Mouse (Mus musculus) embryonic facial prominence, embryonic 12.5 days (tissue): ENCODE measurements at regions not wholly inside any gene's neighbourhood (a gene's known extent, or its start where the extent isn't known, plus 50 kb on each side); places are given as distances from the start of the nearest gene placed in this dataset.

Experiments used
- ATAC-seq: fragments of 200-750 bp; cut with Nextera tagmentation; 2 replicates; pipeline ENCODE4 v1.8.0; 2017; ENCODE audit not compliant: insufficient number of reproducible peaks, insufficient read depth, low FRiP score, low TSS enrichment
- H3K27ac ChIP-seq: fragments of 300-500 bp; sonication (generic); 2 replicates; pipeline ENCODE4 v1.5.1; 2016; ENCODE audit warnings: mild to moderate bottlenecking
- H3K27me3 ChIP-seq: fragments of 300-500 bp; sonication (generic); 2 replicates; pipeline ENCODE4 v1.6.1; 2016; ENCODE audit warnings: mild to moderate bottlenecking, moderate library complexity
- H3K36me3 ChIP-seq: fragments of 300-500 bp; sonication (generic); 2 replicates; pipeline ENCODE4 v1.6.1; 2016; ENCODE audit warnings: mild to moderate bottlenecking
- H3K4me1 ChIP-seq: fragments of 300-500 bp; sonication (generic); 2 replicates; pipeline ENCODE4 v1.6.1; 2016
- H3K4me2 ChIP-seq: fragments of 300-500 bp; sonication (generic); replicated peaks from 2 replicates; pipeline ENCODE4 v1.6.1; 2016; ENCODE audit warnings: mild to moderate bottlenecking, moderate library complexity
- H3K4me3 ChIP-seq: fragments of 300-500 bp; sonication (generic); 2 replicates; pipeline ENCODE4 v1.5.1; 2016; ENCODE audit warnings: mild to moderate bottlenecking
- H3K9ac ChIP-seq: fragments of 300-500 bp; sonication (generic); 2 replicates; pipeline ENCODE4 v1.6.1; 2016; ENCODE audit warnings: mild to moderate bottlenecking, moderate library complexity
- H3K9me3 ChIP-seq: fragments of 300-500 bp; sonication (generic); 2 replicates; pipeline ENCODE4 v1.6.1; 2016; ENCODE audit warnings: mild to moderate bottlenecking, moderate library complexity
- WGBS: fragments of 180-500 bp; shearing (Covaris S2); methylation state at CpG from one replicate; pipeline ENCODE4 v1.1.7; 2016; 5-methylcytosine and 5-hydroxymethylcytosine counted together

GRCm38 (mm10) chr5:39334241-39334640, 421.0 kb downstream of the Hs3st1 start:
- Histone ChIP-seq H3K9me3 (no peaks in the 10 kb centered on the region), H3K4me1 (no peaks in the 10 kb centered on the region), H3K4me3 (no peak overlapping the region), H3K36me3 (no peaks in the 10 kb centered on the region), H3K9ac (no peak overlapping the region), H3K27me3 (no peaks in the 10 kb centered on the region), H3K4me2 (no peak overlapping the region), H3K27ac (no peak overlapping the region)
- no peak for ATAC-seq
- 60% methylated on average over 1 of the region's 1 CpGs for WGBS

GRCm38 (mm10) chr5:39325399-39325798, 429.9 kb downstream of the Hs3st1 start:
- no peaks in the 10 kb centered on the region for H3K4me1 ChIP-seq
- no peak overlapping the region for H3K9ac ChIP-seq
- H3K27ac ChIP-seq = no peak overlapping the region
- H3K4me3 ChIP-seq = no peak overlapping the region
- no peaks in the 10 kb centered on the region for H3K36me3 ChIP-seq
- no peak for ATAC-seq
- 73% methylated on average over 2 of the region's 2 CpGs for WGBS
- H3K9me3 ChIP-seq = no peaks in the 10 kb centered on the region
- H3K27me3 ChIP-seq = no peaks in the 10 kb centered on the region
- no peak overlapping the region for H3K4me2 ChIP-seq

- no peak for ATAC-seq
- H3K4me3 ChIP-seq = no peak overlapping the region
- 70% methylated on average over 3 of the region's 3 CpGs for WGBS
Observed at GRCm38 (mm10) chr5:39316478-39316877, 438.8 kb downstream of the Hs3st1 start.

GRCm38 (mm10) chr5:39311211-39311610, 434.6 kb upstream of the Clnk start:
- Histone ChIP-seq H3K4me2 (no peak overlapping the region), H3K27ac (no peak overlapping the region), H3K36me3 (no peaks in the 10 kb centered on the region), H3K27me3 (no peaks in the 10 kb centered on the region), H3K9ac (no peak overlapping the region), H3K4me3 (no peak overlapping the region), H3K9me3 (no peaks in the 10 kb centered on the region), H3K4me1 (no peaks in the 10 kb centered on the region)
- 91% methylated on average over 4 of the region's 4 CpGs for WGBS
- ATAC-seq = no peak

More at GRCm38 (mm10) chr5:39316478-39316877, 438.8 kb downstream of the Hs3st1 start:
- Histone ChIP-seq H3K27ac (no peak overlapping the region), H3K27me3 (no peaks in the 10 kb centered on the region), H3K4me1 (no peaks in the 10 kb centered on the region), H3K9me3 (no peaks in the 10 kb centered on the region), H3K4me2 (no peak overlapping the region), H3K9ac (no peak overlapping the region), H3K36me3 (no peaks in the 10 kb centered on the region)

GRCm38 (mm10) chr5:39305794-39306193, 429.2 kb upstream of the Clnk start:
- Histone ChIP-seq H3K4me2 (no peak overlapping the region), H3K27ac (no peak overlapping the region), H3K4me3 (no peak overlapping the region), H3K4me1 (no peaks in the 10 kb centered on the region), H3K9me3 (no peaks in the 10 kb centered on the region), H3K9ac (no peak overlapping the region), H3K27me3 (no peaks in the 10 kb centered on the region), H3K36me3 (no peaks in the 10 kb centered on the region)
- 68% methylated on average over 2 of the region's 2 CpGs for WGBS
- ATAC-seq = no peak

GRCm38 (mm10) chr5:39292849-39293248, 416.2 kb upstream of the Clnk start:
- peak; percentile 60; the same call in 1 of the 2 replicates for ATAC-seq
- Histone ChIP-seq H3K9me3 (no peaks in the 10 kb centered on the region), H3K27ac (no peak overlapping the region), H3K4me2 (no peak overlapping the region), H3K4me3 (no peak overlapping the region), H3K27me3 (no peaks in the 10 kb centered on the region), H3K4me1 (no peaks in the 10 kb centered on the region), H3K9ac (no peak overlapping the region), H3K36me3 (no peaks in the 10 kb centered on the region)
- 40% methylated on average over 2 of the region's 2 CpGs for WGBS

- WGBS = 84% methylated on average over 2 of the region's 2 CpGs
- Histone ChIP-seq H3K4me3 (no peak overlapping the region), H3K4me1 (no peaks in the 10 kb centered on the region), H3K36me3 (no peaks in the 10 kb centered on the region), H3K4me2 (no peak overlapping the region), H3K27ac (no peak overlapping the region), H3K9me3 (no peaks in the 10 kb centered on the region), H3K27me3 (no peaks in the 10 kb centered on the region), H3K9ac (no peak overlapping the region)
- ATAC-seq = no peak
Observed at GRCm38 (mm10) chr5:39281021-39281420, 404.4 kb upstream of the Clnk start.

- no peaks in the 10 kb centered on the region for H3K9me3 ChIP-seq
- H3K4me2 ChIP-seq = no peak overlapping the region
- no peak overlapping the region for H3K27ac ChIP-seq
- no peaks in the 10 kb centered on the region for H3K27me3 ChIP-seq
- no peak for ATAC-seq
- H3K4me1 ChIP-seq = no peaks in the 10 kb centered on the region
- no peak overlapping the region for H3K9ac ChIP-seq
- H3K4me3 ChIP-seq = no peak overlapping the region
- WGBS = 64% methylated on average over 4 of the region's 4 CpGs
- H3K36me3 ChIP-seq = no peaks in the 10 kb centered on the region
Observed at GRCm38 (mm10) chr5:39273710-39274385, 397.2 kb upstream of the Clnk start.

- WGBS = 89% methylated on average over 1 of the region's 1 CpGs
- Histone ChIP-seq H3K4me3 (no peak overlapping the region), H3K9ac (no peak overlapping the region)
Observed at GRCm38 (mm10) chr5:39267106-39267505, 390.5 kb upstream of the Clnk start.

GRCm38 (mm10) chr5:39260721-39261190, 384.1 kb upstream of the Clnk start:
- H3K4me2 ChIP-seq = no peak overlapping the region
- no peaks in the 10 kb centered on the region for H3K4me1 ChIP-seq
- H3K27me3 ChIP-seq = no peaks in the 10 kb centered on the region
- no peak for ATAC-seq
- H3K36me3 ChIP-seq = no peaks in the 10 kb centered on the region
- H3K4me3 ChIP-seq = no peak overlapping the region
- 78% methylated on average over 1 of the region's 1 CpGs for WGBS
- no peak overlapping the region for H3K9ac ChIP-seq
- no peaks in the 10 kb centered on the region for H3K9me3 ChIP-seq
- no peak overlapping the region for H3K27ac ChIP-seq

More at GRCm38 (mm10) chr5:39267106-39267505, 390.5 kb upstream of the Clnk start:
- Histone ChIP-seq H3K27me3 (no peaks in the 10 kb centered on the region), H3K4me1 (no peaks in the 10 kb centered on the region), H3K9me3 (no peaks in the 10 kb centered on the region), H3K27ac (no peak overlapping the region), H3K36me3 (no peaks in the 10 kb centered on the region), H3K4me2 (no peak overlapping the region)
- no peak for ATAC-seq

GRCm38 (mm10) chr5:39257745-39258144, 381.1 kb upstream of the Clnk start:
- Histone ChIP-seq H3K9me3 (no peaks in the 10 kb centered on the region), H3K27me3 (no peaks in the 10 kb centered on the region), H3K4me3 (no peak overlapping the region), H3K4me1 (no peaks in the 10 kb centered on the region), H3K9ac (no peak overlapping the region), H3K4me2 (no peak overlapping the region), H3K36me3 (no peaks in the 10 kb centered on the region), H3K27ac (no peak overlapping the region)
- ATAC-seq = no peak
- 84% methylated on average over 2 of the region's 2 CpGs for WGBS

- ATAC-seq = no peak
Observed at GRCm38 (mm10) chr5:39252206-39252605, 375.6 kb upstream of the Clnk start.

More at GRCm38 (mm10) chr5:39252206-39252605, 375.6 kb upstream of the Clnk start:
- H3K4me2 ChIP-seq = no peak overlapping the region
- no peak overlapping the region for H3K4me3 ChIP-seq
- H3K27me3 ChIP-seq = no peaks in the 10 kb centered on the region
- 0 out of 2 replicates have a peak, but pooled peaks cover 5% of the 10 kb centered on the region for H3K4me1 ChIP-seq
- no peak overlapping the region for H3K27ac ChIP-seq
- H3K9me3 ChIP-seq = no peaks in the 10 kb centered on the region
- 57% methylated on average over 3 of the region's 3 CpGs for WGBS
- H3K9ac ChIP-seq = no peak overlapping the region
- H3K36me3 ChIP-seq = no peaks in the 10 kb centered on the region
